Mouse (Mus musculus) neural tube, embryonic 15.5 days (tissue): ENCODE results near the gene AI464131. TPM values are rescaled to one million over a fixed set of nuclear protein-coding genes. Genes with fewer than 3 reads are reported as not detected.

ENCODE experiments used
- ATAC-seq: fragments of 200-750 bp; cut with Nextera tagmentation; 2 replicates; pipeline ENCODE4 v1.8.0; 2017; ENCODE audit warnings: mild to moderate bottlenecking, moderate TSS enrichment, moderate library complexity; ENCODE audit not compliant: low FRiP score
- H3K27ac ChIP-seq: fragments of 300-500 bp; sonication (generic); replicated peaks from 2 replicates; pipeline ENCODE4 v1.5.1; 2015; ENCODE audit warnings: mild to moderate bottlenecking, inconsistent platforms
- H3K27me3 ChIP-seq: fragments of 300-500 bp; sonication (generic); replicated peaks from 2 replicates; pipeline ENCODE4 v1.6.1; 2015; ENCODE audit warnings: inconsistent platforms
- H3K36me3 ChIP-seq: fragments of 300-500 bp; sonication (generic); 2 replicates; pipeline ENCODE4 v1.6.1; 2015; ENCODE audit warnings: inconsistent platforms
- H3K4me1 ChIP-seq: fragments of 300-500 bp; sonication (generic); 2 replicates; pipeline ENCODE4 v1.6.1; 2015; ENCODE audit warnings: inconsistent platforms
- H3K4me2 ChIP-seq: fragments of 300-500 bp; sonication (generic); 2 replicates; pipeline ENCODE4 v1.6.1; 2015; ENCODE audit warnings: inconsistent platforms, mild to moderate bottlenecking, moderate library complexity
- H3K4me3 ChIP-seq: fragments of 300-500 bp; sonication (generic); replicated peaks from 2 replicates; pipeline ENCODE4 v1.5.1; 2015; ENCODE audit warnings: mild to moderate bottlenecking, inconsistent platforms
- H3K9ac ChIP-seq: fragments of 300-500 bp; sonication (generic); replicated peaks from 2 replicates; pipeline ENCODE4 v1.6.1; 2015; ENCODE audit warnings: mild to moderate bottlenecking, inconsistent platforms
- H3K9me3 ChIP-seq: fragments of 300-500 bp; sonication (generic); replicated peaks from 2 replicates; pipeline ENCODE4 v1.6.1; 2016; ENCODE audit warnings: inconsistent platforms
- WGBS: fragments of 180-500 bp; shearing (Covaris S2); methylation state at CpG from one replicate; pipeline ENCODE4 v1.1.7; 2015; ENCODE audit warnings: mixed read lengths; 5-methylcytosine and 5-hydroxymethylcytosine counted together
- polyA plus RNA-seq: library from polyadenylated mRNA; unstranded; fragments of >200 nt; fragmentation: Nextera tagmentation; extraction: Ambion mirVana; gene quantifications from 2 replicates; pipeline ENCODE4 v1.2.1, GENCODE M21; 2015

AI464131 gene
- 7.8 and 8.3 TPM in 2 replicates for polyA plus RNA-seq

DNA sequence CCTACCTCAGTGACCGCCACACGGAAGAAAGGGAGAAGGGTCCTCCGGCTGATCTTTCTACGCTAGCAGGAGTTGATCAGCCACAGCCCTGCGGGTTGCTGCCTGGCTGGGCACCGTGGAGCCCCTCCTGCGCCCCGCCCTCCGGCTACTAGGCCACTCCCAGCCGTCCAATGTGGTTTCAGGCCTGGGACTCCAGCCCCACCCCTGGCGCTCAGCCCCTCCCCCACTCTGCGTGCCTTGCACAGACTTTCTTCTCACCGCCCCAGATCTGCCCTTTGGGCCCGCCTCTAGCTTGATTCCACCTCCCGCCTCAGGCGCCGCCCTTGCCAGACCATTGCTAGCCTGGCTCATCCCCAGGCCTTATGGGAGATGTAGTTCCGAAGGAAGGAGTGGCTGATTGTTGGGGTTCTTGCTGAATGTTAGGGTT, at the start of gene AI464131:
Gene AI464131, minus strand, starts transcription at position 91 of the 427 bp plus-strand sequence.
- H3K4me1 ChIP-seq = peaks cover 54% of the 10 kb centered on the region
- peak within 1 kb of the TSS; percentile 48; the same call in 1 of the 2 replicates for H3K27ac ChIP-seq
- peak within 1 kb of the TSS; percentile 36; the same call in 1 of the 2 replicates for H3K9ac ChIP-seq
- WGBS = 3% methylated on average over 16 of the region's 18 CpGs
- H3K27me3 ChIP-seq = peaks cover 45% of the 10 kb centered on the region
- H3K9me3 ChIP-seq = no peaks in the 10 kb centered on the region
- peak within 1 kb of the TSS; percentile 39 for H3K4me3 ChIP-seq
- ATAC-seq = peak; percentile 86
- H3K4me2 ChIP-seq = peak within 1 kb of the TSS; percentile 64
- H3K36me3 ChIP-seq = no peaks in the 10 kb centered on the region

DNA sequence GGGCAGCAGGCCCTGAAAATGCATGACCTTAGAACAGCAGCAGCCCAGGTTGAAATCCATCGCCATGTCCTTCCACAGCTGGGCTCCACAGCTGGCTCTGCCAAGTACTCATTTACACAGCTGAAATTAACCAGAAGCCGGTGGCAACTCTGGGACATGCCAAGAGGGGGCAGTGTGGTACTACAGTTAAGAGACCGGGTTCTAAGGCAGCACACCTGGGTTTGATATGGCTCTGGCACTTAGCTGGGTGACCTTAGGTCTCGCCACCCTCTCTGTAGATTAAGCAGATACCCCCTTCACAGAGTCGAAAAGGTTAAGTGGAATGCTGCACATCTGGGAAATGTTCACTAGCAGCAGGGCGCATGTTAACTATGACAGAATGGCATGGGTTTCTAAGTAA, 49.7 kb upstream of the AI464131 start:
- Histone ChIP-seq H3K9ac (no peak overlapping the region), H3K27me3 (no peaks in the 10 kb centered on the region), H3K4me2 (no peak overlapping the region), H3K36me3 (no peaks in the 10 kb centered on the region), H3K4me3 (no peak overlapping the region), H3K27ac (no peak overlapping the region), H3K4me1 (peaks cover 27% of the 10 kb centered on the region), H3K9me3 (no peaks in the 10 kb centered on the region)
- WGBS = 48% methylated on average over 6 of the region's 6 CpGs
- peak; percentile 35; the same call in 1 of the 2 replicates for ATAC-seq

DNA sequence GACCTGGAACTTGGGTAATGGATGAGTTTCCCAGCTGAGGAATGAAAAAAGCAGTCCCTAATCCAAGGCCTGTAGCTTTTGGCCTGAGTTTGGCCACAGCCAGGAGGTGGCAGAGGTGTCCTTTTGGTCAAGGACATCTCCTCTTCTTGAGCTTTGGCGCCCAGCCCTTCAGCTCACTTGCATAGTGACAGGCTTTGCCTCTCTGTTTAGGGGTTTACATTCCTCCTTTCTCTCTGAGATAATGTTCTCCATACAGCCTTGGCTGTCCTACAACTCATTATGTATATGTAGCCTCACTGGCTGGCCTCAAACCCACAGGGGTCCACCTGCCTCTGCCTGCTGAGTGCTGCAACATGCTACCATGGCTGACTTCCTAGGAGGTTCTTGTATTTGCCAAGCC, 44.2 kb upstream of the AI464131 start:
- H3K9me3 ChIP-seq = no peaks in the 10 kb centered on the region

DNA sequence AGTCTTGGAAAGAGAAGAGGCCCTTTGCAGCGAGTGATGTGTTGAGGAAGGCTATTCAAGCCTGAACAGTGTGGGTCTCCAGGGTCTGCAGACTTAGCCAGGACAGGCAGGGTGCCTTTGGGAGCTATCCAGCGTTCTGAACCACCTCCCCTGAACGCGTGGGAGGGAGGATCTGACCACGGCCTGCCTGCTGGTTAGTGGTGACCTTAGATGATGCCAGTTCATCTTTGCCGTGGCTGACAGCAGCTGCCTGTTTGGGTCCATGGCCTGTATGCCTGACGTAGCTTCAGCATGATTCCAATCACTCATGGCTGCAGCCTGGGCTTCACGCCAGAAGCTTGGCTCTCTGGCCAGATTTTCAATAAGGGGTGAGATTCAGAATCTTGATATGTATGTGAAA, 43.1 kb upstream of the AI464131 start:
- peaks cover 30% of the 10 kb centered on the region for H3K4me1 ChIP-seq
- H3K27me3 ChIP-seq = no peaks in the 10 kb centered on the region
- ATAC-seq = 0 out of 2 replicates have a peak, but pooled peaks have one; percentile 53
- H3K27ac ChIP-seq = no peak overlapping the region
- no peak overlapping the region for H3K9ac ChIP-seq
- 16% methylated on average over 8 of the region's 8 CpGs for WGBS
- H3K4me2 ChIP-seq = no peak overlapping the region
- no peak overlapping the region for H3K4me3 ChIP-seq
- no peaks in the 10 kb centered on the region for H3K36me3 ChIP-seq
- no peaks in the 10 kb centered on the region for H3K9me3 ChIP-seq

More for the DNA sequence above, 44.2 kb upstream of the AI464131 start:
- H3K36me3 ChIP-seq = no peaks in the 10 kb centered on the region
- H3K4me1 ChIP-seq = peaks cover 29% of the 10 kb centered on the region
- no peak overlapping the region for H3K9ac ChIP-seq
- no peaks in the 10 kb centered on the region for H3K27me3 ChIP-seq
- no peak for ATAC-seq
- WGBS = 67% methylated on average over 1 of the region's 1 CpGs
- H3K4me3 ChIP-seq = no peak overlapping the region
- no peak overlapping the region for H3K27ac ChIP-seq
- H3K4me2 ChIP-seq = no peak overlapping the region

DNA sequence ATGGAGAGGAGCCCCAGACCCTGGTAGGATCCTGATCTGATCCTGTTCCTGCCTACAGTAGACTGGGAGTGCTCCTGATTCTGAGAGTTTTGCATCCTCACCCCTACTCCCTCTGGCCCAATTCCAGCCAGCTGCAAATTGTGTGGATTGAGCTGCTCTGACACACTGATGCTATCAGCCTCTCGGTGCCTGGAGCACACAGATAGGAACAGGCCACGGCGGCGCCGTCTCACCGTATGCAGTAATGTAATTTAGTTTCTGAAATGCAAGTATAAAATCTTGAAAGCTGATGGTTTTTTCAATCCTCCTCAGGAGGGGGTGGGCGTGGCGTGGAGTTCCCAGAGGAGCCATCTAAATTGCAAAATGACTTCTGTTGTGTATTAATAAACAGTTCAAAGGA, 39.3 kb upstream of the AI464131 start:
- H3K27me3 ChIP-seq = no peaks in the 10 kb centered on the region
- 64% methylated on average over 8 of the region's 8 CpGs for WGBS
- H3K4me2 ChIP-seq = no peak overlapping the region
- H3K4me3 ChIP-seq = no peak overlapping the region
- no peaks in the 10 kb centered on the region for H3K9me3 ChIP-seq
- peak overlapping the region; percentile 73 for H3K27ac ChIP-seq
- peaks cover 27% of the 10 kb centered on the region for H3K4me1 ChIP-seq
- H3K36me3 ChIP-seq = no peaks in the 10 kb centered on the region
- no peak overlapping the region for H3K9ac ChIP-seq
- ATAC-seq = peak; percentile 45; the same call in 1 of the 2 replicates

DNA sequence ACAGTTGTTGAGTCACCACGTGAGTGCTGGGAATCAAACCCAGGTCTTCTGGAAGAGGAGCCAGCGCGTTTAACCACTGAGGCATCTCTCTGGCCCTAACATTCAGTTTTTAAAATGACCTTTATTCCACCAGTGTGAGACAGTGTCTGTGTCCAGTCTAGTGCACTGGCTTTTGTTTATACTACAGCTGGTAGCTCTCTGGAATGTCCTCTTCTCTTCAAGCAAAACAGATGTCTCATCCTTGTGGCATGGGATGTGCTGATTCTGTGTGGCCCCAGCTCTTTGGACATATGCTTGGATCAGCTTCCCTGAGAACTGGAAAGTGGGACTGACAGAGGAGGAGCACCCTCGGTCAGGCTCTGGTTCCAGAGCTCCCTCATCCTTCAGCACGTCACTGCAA, 32.0 kb upstream of the AI464131 start:
- WGBS = 83% methylated on average over 5 of the region's 5 CpGs
- no peak overlapping the region for H3K4me3 ChIP-seq
- H3K9ac ChIP-seq = no peak overlapping the region
- H3K27me3 ChIP-seq = no peaks in the 10 kb centered on the region
- ATAC-seq = no peak
- no peaks in the 10 kb centered on the region for H3K9me3 ChIP-seq
- no peaks in the 10 kb centered on the region for H3K36me3 ChIP-seq
- peaks cover 12% of the 10 kb centered on the region; the same call in 1 of the 2 replicates for H3K4me1 ChIP-seq
- no peak overlapping the region for H3K4me2 ChIP-seq
- H3K27ac ChIP-seq = no peak overlapping the region

DNA sequence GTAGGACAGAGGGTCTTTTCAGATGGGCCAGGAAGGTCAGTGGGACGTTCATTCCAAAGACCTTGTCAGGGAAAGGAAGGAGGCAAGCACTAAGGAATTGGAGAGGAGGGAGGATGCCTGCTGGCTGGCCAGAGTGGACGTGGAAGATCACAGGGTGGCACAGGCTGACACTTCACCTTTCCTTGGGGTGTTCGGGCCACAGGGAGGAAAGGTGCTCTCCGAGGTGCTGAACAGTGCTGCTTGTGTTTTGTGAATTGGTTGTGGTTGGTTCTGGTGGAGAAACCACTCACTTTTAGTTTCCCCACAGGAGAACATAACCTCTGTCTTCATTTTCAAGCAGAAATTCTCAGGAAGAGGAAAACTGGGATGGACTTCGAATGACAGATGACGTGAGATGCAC, 29.5 kb upstream of the AI464131 start:
- H3K27me3 ChIP-seq = no peaks in the 10 kb centered on the region
- no peak overlapping the region for H3K9ac ChIP-seq
- H3K4me3 ChIP-seq = no peak overlapping the region
- ATAC-seq = no peak
- H3K27ac ChIP-seq = no peak overlapping the region
- H3K4me2 ChIP-seq = no peak overlapping the region
- peaks cover 31% of the 10 kb centered on the region for H3K4me1 ChIP-seq
- H3K36me3 ChIP-seq = no peaks in the 10 kb centered on the region
- 39% methylated on average over 6 of the region's 6 CpGs for WGBS
- no peaks in the 10 kb centered on the region for H3K9me3 ChIP-seq

DNA sequence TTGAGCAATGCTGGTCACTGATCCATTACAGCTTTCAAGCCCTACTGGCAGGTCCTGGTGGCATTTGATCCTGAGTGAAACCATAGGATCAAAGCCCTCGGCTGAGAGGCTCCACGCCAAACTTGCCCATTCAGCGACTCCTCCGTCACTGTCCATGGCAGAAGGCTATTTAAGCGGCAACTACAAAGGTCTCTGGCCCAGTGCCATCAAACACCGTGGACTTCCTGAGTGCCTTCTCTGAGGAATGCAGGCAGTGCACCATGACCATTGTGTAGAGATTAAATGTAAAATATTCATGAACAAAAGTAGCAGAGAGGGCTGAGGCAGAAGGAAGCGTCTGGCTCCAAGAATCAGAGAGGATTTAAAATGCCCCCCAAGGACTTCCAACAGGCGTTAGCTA, 25.1 kb upstream of the AI464131 start:
- H3K36me3 ChIP-seq = no peaks in the 10 kb centered on the region
- H3K4me1 ChIP-seq = peaks cover 46% of the 10 kb centered on the region
- no peaks in the 10 kb centered on the region for H3K9me3 ChIP-seq
- H3K4me3 ChIP-seq = no peak overlapping the region
- no peaks in the 10 kb centered on the region for H3K27me3 ChIP-seq
- no peak overlapping the region for H3K4me2 ChIP-seq
- H3K9ac ChIP-seq = no peak overlapping the region
- ATAC-seq = peak; percentile 15; the same call in 1 of the 2 replicates
- H3K27ac ChIP-seq = 0 out of 2 replicates have a peak overlapping the region, but pooled peaks have one; percentile 38
- 12% methylated on average over 8 of the region's 8 CpGs for WGBS

DNA sequence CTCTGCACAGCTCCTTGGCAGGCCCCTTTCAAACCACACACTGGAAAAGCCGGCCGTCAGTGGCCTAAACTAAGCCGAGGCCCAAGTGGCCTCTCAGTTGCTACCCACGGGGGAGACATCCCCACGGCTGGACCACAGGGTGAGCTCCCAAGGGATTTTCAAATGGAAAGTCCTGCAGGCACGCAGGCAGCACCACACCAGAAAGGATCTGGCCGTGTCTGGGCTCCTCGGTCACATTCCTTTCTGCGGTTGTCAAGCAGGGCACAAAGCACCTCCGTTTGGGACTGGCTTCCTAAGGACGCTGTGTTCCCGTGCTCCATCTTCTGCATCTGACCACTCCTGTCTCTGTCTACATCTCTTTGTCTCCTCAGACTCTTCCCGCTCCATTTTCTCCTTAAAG, 24.2 kb upstream of the AI464131 start:
- H3K9me3 ChIP-seq = no peaks in the 10 kb centered on the region
- H3K4me2 ChIP-seq = no peak overlapping the region
- H3K27me3 ChIP-seq = no peaks in the 10 kb centered on the region
- 0 out of 2 replicates have a peak overlapping the region, but pooled peaks have one; percentile 20 for H3K27ac ChIP-seq
- H3K9ac ChIP-seq = no peak overlapping the region
- no peak overlapping the region for H3K4me3 ChIP-seq
- H3K4me1 ChIP-seq = peaks cover 42% of the 10 kb centered on the region
- ATAC-seq = no peak; the same call in 1 of the 2 replicates
- no peaks in the 10 kb centered on the region for H3K36me3 ChIP-seq
- WGBS = 21% methylated on average over 13 of the region's 13 CpGs

DNA sequence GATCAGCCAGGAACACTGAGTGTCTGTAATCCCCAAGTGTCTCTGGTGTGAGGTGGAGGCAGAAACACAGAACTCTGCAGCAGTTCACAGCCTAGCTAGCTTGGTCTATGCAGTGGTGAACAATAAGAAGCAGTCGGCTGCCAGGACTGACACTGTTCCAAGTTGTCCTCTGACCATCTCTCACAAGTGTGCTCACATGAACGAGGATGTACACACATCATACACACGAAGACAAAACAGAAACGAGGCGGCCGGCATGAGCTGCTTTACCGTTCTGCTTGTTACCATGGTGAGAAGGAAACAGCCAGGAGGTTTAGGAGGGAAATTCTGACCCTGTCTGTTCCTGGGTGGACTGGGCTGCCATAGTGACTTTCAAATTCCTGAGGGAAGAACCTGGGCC, 23.7 kb upstream of the AI464131 start:
- ATAC-seq = no peak
- Histone ChIP-seq H3K4me3 (no peak overlapping the region), H3K27me3 (no peaks in the 10 kb centered on the region), H3K36me3 (peaks cover 2% of the 10 kb centered on the region; the same call in 1 of the 2 replicates), H3K9me3 (no peaks in the 10 kb centered on the region), H3K9ac (no peak overlapping the region), H3K4me1 (peaks cover 38% of the 10 kb centered on the region), H3K4me2 (no peak overlapping the region), H3K27ac (0 out of 2 replicates have a peak overlapping the region, but pooled peaks have one; percentile 20)
- 14% methylated on average over 7 of the region's 7 CpGs for WGBS

DNA sequence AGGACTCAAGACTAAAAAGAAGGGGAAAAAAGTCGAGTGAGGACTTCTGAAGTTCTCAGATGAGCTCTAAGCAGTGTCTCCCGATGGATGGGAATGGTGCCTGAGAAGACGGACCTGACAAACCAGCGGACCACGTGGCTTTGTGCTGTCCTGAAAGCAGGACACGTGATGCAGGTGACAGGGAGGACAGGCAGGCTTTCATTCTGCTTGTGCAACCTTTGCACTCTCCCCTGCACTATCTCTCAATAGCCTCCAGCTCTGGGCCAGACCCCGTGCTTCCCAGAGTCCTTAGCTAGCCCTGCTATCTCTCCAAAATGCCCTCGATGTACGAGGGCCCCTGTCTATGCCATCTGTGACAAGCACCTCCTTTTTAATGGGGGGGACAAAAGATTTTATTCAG, 22.0 kb upstream of the AI464131 start:
- no peak overlapping the region for H3K9ac ChIP-seq
- no peaks in the 10 kb centered on the region for H3K9me3 ChIP-seq
- peaks cover 13% of the 10 kb centered on the region; the same call in 1 of the 2 replicates for H3K36me3 ChIP-seq
- no peaks in the 10 kb centered on the region for H3K27me3 ChIP-seq
- ATAC-seq = no peak
- H3K4me1 ChIP-seq = peaks cover 33% of the 10 kb centered on the region
- no peak overlapping the region for H3K4me2 ChIP-seq
- WGBS = 72% methylated on average over 9 of the region's 9 CpGs
- no peak overlapping the region for H3K4me3 ChIP-seq
- no peak overlapping the region for H3K27ac ChIP-seq

DNA sequence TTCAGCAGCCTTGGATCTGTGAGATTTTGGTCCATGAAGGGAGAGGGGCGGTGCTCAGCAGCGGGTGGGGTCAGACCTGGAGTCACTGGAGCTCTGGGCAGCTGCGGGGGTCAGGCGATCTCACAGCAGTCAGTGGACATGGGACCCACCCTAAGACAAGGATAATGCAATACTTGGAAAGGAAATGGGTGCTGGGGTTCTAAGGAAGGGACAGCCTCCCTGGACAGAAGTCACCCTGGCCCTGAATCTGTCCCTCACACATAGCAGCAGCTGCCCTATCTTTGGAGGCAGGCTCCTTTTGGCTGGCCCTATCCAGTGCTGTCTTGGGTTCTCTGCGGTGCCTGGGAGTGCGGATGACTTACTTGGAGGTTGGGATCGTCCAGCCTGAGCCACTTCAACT, 21.0 kb upstream of the AI464131 start:
- H3K9ac ChIP-seq = no peak overlapping the region
- H3K27ac ChIP-seq = no peak overlapping the region
- 84% methylated on average over 7 of the region's 7 CpGs for WGBS
- H3K36me3 ChIP-seq = peaks cover 23% of the 10 kb centered on the region
- no peaks in the 10 kb centered on the region for H3K27me3 ChIP-seq
- H3K4me2 ChIP-seq = no peak overlapping the region
- peaks cover 28% of the 10 kb centered on the region for H3K4me1 ChIP-seq
- H3K4me3 ChIP-seq = no peak overlapping the region
- H3K9me3 ChIP-seq = no peaks in the 10 kb centered on the region
- no peak for ATAC-seq
